Mouse (Mus musculus) adrenal gland, postnatal 36 days (tissue): ENCODE measurements around the gene 1700029I15Rik. TPM values are rescaled to one million over a fixed set of nuclear protein-coding genes. Genes with fewer than 3 reads are reported as not detected.

Experiments used
- DNase-seq, 2 experiments: peaks; one replicate each; pipeline ENCODE4 v3.0.0; 2021; ENCODE audit warnings: mixed read lengths in 1 of 2
- total RNA-seq, 2 experiments: library from RNA; stranded (reverse); gene quantifications; 2 replicates each; pipeline ENCODE4 v1.2.3; 2021

1700029I15Rik gene
- total RNA-seq, 2 experiments from 2014 or later: 6.2 to 10.0 TPM

- DNase-seq: no peak
Measured at GRCm38 (mm10) chr2:92373437-92373813, 8.9 kb upstream of the 1700029I15Rik start.

GRCm38 (mm10) chr2:92374514-92374913, 7.8 kb upstream of the 1700029I15Rik start, which contains the start of the genes Pex16 and Large2:
Gene Pex16, plus strand, starts transcription at chr2:92374676.
Gene Large2, minus strand, starts transcription at chr2:92374869.
- peak; percentile 55 to 61 for DNase-seq

DNA sequence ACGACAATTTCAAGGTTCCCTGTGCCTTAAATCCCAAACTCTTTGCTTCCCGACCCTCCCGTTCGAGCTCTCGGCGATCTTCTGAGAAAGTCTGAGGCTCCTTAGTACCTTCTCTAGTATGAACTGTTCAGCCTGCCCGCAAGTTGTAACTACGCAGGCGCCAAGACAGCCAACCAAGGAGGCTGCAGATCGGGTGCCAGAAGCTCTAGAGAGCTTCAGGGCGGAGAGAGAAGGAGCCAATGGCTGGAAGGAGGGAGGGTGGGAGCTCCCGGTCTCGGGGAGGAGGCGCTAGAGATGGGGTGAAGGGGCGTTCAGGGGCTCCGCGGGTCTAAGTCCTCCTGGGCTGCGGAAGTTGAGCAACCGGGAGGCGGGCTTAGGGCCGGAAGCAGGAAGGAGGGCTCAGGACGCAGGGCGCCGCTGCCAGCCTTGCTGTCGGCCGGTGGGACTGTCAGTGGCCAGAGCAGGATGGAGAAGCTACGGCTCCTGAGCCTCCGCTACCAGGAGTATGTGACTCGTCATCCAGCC, 7.2 kb upstream of the 1700029I15Rik start:
- DNase-seq: peak; percentile 97 to 98

DNA sequence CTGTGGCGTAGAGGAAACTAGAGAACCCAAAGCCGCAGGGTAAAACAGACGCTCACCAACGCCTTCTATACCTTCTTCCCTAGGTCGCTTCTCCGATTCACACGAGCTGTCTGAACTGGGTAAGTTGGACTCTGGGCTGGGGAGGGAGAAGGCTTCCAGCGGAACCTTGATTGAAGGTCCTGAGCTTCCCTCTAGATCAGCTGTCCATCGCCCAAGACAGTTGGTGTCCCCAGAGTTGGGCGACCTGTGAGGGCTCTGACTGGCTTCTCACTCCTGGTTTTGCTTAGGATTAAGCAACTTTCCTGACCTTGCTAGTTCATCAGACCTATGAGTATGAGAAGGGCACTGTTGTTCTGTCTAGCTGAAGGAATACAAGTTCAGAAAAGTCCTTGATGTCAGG, 6.5 kb upstream of the 1700029I15Rik start:
- no peak for DNase-seq

- no peak for DNase-seq
Measured at GRCm38 (mm10) chr2:92376300-92376699, 6.0 kb upstream of the 1700029I15Rik start.

- no peak for DNase-seq
Measured at GRCm38 (mm10) chr2:92377320-92377719, 5.0 kb upstream of the 1700029I15Rik start.

DNA sequence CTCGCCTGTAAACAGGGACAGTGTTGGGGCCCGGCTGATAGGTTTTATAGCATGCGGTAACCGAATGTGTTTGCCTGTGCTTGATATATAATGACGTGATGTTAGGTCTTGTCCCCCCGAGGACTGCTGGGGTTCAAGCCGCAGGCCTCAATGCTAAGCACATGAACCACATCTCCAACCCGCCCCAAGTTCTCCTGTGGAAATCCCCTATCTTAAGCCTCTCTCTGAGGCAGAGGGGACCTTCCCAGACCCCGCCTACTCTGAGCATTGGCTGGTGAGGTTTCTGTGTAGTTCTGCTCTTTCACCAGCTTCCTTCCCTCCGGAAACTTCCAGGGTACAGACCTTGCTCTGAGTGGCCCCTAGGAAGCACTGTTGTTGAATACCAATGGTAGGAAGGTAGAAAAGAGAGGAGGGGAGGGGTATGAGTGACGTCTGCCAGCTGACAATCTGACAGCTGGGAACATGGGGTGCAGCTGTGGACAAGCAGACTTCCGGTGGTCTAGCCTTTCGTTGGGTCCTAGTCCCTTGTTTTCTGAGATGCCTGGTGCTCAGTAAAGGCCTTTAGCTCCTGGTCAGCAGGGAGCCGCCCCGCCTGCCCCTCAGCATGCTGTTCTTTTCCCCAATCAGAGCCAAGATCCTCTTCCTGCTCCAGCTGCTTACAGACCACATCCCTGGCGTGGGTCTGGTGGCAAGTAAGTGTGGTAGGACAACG, 2.4 kb upstream of the 1700029I15Rik start:
- DNase-seq: no peak

DNA sequence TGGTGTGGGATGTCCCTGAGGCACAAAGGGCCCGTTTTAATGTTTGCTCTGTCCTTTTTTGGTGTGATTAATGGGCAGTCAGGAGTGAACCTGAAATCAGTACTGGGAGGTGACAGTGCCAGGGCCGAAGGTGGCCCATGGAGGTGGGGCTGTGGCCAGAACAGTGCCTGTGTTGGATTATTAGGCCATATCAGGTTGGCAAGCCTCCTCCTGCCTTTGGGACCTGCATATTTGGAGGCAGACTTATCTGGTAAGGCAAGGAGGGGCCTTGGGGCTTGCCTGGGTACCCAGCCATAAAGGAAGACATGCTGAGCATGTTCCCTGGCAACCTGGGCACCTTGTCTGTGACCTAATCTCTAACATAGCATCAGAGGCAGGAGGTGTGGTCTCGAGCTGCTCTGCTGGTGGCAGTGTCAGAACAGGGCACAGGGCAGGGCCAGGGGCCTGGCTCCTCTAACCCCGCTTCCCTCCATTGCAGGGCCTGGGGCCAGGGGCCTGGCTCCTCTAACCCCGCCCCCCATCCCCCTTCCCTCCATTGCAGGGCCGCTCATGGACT, 1.8 kb upstream of the 1700029I15Rik start:
- DNase-seq: no peak

GRCm38 (mm10) chr2:92381161-92381560, 1.2 kb upstream of the 1700029I15Rik start:
- no peak for DNase-seq

- no peak for DNase-seq
Measured at GRCm38 (mm10) chr2:92382759-92383158, 421 bp downstream of the 1700029I15Rik start.

DNA sequence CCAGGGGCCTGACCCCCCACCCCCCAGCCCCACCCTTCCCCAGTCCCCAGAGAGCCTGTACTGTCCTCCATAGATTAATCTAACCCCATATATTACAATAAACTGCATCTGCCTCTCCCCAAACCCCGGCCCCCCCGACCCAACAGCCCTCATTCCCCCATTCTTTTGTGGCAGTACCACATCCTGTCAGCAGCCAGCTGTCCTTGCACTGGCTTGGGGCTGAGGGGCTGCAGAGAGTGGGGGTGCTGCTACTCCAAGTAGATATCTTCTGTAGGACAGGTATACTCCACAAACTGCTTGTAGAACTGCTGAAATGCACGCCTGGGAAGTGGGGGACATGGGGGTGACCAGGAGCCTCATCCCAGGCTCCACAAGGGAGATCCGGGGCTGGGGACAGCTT, 1.8 kb downstream of the 1700029I15Rik start:
- no peak for DNase-seq

DNA sequence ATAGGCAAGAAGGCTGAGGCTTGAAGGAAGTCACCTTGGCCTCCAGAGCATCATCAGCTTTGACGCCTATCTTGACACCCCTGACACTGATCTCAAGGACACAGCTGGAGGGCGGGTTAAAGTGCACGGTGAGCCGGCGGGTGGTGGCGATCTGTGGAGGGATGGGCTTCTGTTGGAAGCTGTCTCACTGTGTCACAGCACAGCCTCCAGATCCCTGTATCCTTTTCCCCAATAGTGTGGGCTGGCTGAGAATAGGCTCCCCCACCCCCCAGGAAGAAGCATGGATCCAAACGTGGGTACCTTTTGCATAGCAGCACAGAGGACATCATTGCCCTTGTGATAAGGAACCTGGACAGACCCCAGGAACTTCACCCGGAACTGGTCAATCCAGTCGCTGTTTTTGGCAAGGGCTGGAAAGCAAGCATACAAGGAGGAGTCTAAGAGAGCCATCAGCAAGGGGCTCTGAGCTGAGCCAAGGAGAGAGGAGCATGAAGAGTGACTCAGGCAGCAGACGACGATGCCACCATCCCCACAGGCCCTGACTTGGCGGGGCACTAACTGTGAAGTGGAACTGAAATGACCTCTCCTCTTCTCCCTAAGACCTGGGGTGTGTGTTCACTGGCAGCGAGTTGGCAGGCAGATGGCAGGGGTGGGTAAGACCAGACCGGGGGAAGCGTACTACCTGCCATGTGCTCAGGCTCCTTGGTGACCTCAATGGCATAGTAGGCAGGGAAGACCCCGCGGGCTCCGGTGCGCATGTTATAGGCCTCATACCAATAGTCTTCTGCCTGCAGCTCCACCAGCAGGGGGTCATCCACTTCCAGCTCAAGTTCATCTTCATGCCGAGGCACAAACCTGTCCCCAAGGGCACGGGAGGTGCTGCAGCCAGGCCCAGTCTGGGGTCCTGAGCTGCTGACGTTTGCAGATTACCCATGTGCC, 3.0 kb downstream of the 1700029I15Rik start:
- DNase-seq: no peak

- no peak for DNase-seq
Measured at GRCm38 (mm10) chr2:92386821-92387570, 4.7 kb downstream of the 1700029I15Rik start.

DNA sequence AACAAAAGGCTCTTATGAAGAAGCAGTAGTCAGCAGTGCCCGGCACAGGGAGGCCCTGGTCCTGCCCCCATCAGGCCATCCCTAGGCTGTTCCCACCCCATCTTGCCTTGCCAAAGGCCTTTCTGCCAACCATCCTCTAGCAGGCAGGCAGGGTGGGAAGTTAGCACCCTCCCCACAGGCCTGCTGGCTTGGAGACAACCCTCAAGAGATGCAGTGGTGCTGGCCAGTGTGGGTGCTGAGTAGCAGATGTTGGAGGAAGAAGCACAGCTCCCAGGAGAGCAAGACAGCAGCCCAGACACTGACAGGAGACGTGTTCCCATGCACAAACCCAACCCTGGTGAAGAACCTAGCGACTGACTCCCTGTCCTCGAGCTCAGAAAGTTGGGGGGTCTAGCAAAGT, 5.3 kb downstream of the 1700029I15Rik start:
- no peak for DNase-seq

DNA sequence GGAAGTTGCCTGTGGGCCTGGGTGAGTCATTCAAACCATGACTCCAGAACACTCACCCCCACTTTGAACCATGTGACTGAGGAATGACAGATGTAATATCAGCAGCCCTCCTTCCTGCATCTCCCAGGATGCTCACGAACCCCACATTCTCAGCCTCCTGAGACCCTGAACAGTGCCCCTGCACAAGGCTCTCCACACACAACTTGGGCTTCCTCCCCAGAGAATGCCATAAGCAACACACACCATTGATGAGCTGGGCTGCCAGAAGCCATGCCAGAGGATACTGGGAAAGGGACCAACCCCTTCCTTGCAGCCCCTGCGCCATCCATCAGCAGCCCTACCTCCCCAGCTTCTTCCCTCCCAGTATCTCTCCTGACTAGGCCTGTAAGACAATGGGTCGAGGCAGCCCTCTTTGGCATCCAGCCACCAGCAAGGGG, 5.8 kb downstream of the 1700029I15Rik start:
- no peak for DNase-seq

- peak; percentile 85 to 87 for DNase-seq
Measured at GRCm38 (mm10) chr2:92388891-92389641, 6.7 kb downstream of the 1700029I15Rik start.

DNA sequence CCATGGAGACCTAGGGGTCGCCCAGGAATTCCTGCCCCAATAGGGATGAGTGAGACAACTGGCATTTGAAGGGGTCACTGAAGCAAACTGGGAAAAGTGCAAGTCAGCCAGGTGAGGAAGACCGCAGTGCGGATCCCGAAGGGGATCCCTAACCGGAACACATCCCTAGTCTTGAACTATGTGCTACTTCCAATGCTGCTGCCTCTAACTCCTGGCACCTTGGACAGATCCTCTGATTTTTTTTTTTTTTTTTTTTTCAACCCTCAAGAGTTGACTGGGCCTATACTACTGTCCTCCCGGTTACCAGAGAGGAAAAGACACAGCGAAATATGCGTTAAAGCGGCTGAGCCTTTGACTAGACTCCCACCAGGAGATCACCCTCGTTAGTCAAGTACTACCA, 7.3 kb downstream of the 1700029I15Rik start:
- no peak for DNase-seq

DNA sequence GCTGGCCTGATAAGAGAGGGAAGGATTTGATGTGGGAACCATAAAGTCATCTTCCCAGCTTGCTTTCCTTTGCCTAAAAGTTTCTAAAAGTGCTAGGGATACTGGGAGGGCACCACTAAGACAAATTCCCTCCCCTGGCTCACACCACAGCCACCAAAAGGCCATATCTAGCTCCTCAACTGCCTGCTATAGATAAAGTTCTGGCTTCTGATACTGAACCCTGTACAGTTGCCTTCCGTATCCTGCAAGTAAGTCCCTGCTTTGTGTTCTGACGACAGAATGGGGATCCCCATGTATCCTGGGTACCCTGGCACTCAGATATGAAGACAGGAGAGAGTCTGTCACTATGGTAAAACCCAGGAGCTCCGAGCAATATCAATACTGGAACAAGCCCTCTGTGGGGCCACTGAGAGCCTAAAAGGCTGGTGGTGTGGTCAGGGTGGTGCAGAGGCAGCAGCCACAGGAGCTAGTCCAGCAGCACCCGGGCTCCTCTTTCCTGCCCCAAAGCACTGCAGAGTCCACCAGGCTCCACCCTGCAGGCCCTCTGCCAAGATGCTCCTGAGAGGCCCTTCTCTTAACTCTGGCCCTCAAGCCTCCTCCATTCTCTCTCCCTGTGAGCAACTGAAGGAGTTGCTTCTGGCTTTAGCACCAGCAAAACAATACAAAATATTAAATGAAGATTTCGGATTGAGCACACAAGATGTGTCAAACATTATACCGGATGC, 8.0 kb downstream of the 1700029I15Rik start:
- no peak for DNase-seq

GRCm38 (mm10) chr2:92391116-92391515, 8.8 kb downstream of the 1700029I15Rik start:
- DNase-seq: no peak

DNA sequence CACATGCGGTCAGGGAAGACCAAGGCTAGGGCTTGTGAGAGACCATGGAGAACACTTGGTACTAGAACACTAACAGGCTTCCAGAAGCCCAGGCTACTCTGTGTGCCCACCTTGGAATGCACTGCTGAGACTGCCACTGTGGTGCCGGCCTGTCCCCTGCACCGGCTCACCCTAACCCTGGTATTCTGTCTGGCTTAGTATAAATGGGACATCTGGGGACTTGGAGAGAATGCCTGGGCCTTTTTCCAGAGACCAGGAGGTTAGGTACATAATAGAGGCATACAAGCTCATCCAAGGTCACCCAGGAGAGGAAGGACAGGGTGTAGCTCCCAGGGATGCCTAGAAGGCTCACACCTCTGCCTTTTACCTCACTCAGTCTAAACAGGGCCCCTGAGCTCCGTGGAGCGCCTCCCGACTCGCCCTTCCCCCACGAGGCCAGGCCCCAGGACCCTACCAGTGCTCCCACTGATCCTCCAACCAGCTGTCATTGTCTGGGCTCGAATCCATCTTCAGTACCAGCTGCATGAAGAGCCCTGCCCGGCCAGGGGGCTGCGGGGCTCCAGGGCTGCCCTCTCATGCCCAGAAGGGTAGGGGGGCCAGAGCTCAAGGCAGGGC, 9.5 kb downstream of the 1700029I15Rik start:
- DNase-seq: no peak
